Mouse (Mus musculus): Measurements from ENCODE around the gene Ccl24.

Ccl24 gene

GRCm38 (mm10) chr5:135544865-135545797 is 27.7 kb downstream of the Ccl24 start, which contains the start of gene Hip1:
Gene Hip1 (minus strand): TSS chr5:135545120.
- DNase-seq (ENCODE audit: low spot score) = peak; percentile 99

- DNase-seq (ENCODE audit: low spot score) = peak; percentile 31
These were observed 28.8 kb downstream of the Ccl24 start for GRCm38 (mm10) chr5:135544032-135544558.

- no peak for DNase-seq (ENCODE audit: low spot score)
These were observed 35.0 kb downstream of the Ccl24 start for GRCm38 (mm10) chr5:135537794-135538214.

GRCm38 (mm10) chr5:135537326-135537725 is 35.5 kb downstream of the Ccl24 start:
- no peak for DNase-seq (ENCODE audit: low spot score)

- no peak for DNase-seq (ENCODE audit: low spot score)
These were observed 37.0 kb downstream of the Ccl24 start for GRCm38 (mm10) chr5:135535867-135536266.

DNA sequence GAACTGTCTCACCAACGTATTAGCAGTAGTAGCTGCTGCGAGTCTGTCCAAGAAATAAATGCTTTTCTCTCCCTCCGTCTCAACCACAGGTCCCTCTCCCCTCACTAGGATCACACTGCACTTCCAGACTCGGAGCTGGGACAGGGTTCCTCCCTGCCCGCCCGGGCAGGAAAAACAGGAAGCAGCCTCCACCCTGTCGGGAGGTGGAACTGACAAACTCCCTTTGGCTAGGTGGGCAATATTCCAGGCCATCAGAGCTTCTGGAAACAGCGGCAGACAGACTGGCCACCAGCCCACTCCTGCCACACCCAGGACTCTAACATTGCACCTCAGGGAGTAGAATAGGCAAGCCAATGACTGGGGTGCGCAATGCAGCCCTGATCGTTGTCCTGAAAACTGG is 39.4 kb downstream of the Ccl24 start:
- no peak for DNase-seq (ENCODE audit: low spot score)

DNA sequence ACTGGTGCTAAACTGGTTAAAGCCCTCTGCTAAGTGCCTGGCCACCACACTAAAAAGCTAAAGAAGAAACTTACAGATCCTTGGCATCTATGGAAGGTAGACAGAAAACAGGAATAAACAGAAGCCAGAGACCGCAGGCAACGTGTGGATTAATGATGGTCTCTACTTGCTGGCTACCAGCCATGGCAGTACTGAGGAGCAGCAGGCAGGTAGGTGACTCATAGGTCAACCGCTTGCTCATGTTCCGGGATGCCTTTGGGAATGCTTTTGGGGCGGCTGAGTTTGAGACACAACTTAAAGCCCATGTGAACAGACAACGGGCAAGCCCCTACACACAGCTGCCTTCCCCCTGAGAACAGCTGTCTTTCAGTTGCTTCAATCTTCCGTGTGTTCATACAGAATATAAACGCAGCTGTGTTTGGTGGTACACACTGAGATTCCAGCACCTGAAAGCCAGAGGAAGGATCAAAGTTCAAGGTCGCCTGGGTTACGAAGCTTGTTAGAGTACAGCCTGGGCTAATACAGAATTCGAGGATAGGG is 41.5 kb downstream of the Ccl24 start:
- DNase-seq (ENCODE audit: low spot score) = no peak

GRCm38 (mm10) chr5:135529964-135530363 is 42.9 kb downstream of the Ccl24 start:
- DNase-seq (ENCODE audit: low spot score) = no peak

DNA sequence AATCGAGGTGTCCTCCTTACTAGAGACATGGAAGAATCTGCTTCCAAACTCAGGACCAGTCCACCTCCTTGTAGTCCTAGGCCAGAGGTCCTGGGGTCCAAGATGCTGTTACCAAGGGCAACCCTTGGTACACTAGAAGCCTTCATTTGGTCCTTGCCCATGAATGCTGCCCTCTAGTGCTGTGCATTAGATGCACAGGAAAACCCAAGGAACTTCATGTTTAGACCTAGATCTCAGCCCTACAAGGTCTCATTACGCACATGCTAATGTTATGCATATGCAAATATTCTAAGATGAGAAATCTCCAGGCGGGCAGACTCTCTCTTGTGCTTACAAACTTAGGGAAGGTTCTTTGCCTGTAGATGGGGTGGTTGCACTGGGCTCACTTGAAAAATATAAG is 43.5 kb downstream of the Ccl24 start:
- peak; percentile 13 for DNase-seq (ENCODE audit: low spot score)

DNA sequence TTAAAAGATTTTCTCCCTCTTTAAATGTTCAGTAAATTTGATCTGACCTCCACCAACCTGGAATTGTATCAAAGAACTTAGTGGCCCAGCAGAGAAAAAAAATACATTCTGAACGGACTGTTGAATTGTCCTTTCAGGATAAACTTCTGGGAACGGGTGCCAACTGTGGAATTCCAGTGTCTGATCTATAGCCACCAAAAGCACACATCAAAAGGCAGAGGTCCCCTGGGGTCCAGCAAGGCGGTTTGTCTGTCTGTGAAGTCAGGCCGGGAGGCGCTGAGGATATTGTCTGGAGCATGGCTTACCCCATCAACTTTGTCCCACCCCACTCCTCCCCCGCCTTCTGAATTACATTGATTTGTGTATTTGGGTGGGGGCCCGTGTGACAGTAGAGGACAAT is 44.9 kb downstream of the Ccl24 start:
- peak; percentile 18 for DNase-seq (ENCODE audit: low spot score)

DNA sequence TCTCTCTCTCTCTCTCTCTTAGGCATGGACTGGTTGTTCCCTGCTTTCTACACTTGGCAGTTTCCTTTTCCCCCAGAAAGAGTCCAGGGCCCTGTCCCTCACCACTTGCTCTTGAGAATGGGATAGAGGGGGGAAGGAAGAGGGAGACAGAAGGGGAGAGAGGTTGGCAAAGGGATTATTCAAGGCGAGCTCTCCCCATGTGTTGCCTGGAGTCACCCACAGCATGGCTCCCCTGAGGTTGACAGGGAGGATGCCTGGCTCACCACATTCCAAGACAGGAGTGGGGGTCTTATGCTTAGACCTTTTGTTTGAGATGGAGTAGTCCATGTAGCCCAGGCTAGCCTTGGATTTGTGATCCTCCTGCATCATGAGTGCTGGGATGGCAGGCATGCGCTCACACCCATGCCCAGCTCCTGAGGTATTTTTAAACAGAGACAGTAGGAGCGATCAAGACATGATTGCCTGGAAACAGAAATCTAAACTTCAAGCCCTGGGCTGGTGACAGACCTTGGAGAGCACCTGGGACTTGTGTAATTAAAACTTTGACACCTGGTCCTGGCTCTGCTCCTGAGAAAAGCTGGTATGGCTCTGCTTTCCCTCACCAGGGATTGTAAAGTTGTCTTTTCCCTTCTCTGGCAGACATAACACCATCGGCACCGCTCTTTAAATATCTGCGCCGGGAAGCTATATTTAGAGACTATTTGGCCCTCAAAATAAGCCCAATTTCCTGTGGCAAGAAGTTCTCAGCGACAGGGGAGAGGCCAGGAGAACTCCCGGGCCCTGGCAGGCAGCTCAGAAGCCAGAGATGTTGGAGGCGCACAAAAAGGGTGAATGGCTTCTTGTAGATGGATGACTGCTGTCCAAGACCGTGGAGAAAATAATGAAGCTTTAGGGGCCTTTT is 47.9 kb downstream of the Ccl24 start:
- DNase-seq (ENCODE audit: low spot score) = no peak

GRCm38 (mm10) chr5:135524087-135524486 is 48.8 kb downstream of the Ccl24 start:
- DNase-seq (ENCODE audit: low spot score) = no peak

DNA sequence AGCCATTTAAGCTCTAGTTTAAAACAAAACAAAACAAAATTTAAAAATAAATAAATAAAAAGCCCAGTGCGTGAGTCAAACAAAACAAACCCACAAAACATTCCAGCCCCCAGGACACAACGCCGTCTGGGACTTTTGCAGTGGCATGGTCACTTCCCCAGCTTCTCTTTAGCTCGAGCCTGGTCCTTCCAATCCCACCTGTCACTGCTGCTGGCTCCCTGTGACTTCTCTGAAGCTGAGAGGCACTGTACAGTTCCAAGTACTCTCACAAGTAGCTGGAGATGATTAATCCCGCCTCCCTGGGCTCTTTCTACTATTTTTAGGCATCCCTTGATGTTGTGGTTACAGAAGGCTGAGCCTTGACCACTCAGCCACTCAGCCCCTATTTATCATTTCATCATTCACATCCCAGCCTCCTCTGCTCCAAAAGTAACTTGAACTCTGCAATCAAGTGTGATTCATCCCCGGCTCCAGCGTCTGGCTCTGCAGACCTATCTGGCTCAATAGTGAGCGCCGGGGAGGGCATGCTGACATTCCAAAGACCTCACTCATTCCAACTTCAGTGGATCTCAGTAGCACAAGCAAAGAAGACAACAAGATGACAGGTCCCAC is 50.6 kb downstream of the Ccl24 start:
- DNase-seq (ENCODE audit: low spot score) = no peak

All from embryo, embryonic 10.5 days (tissue).